Mouse (Mus musculus) lung, embryonic 14.5 days (tissue): ENCODE data around the gene Ecsit. TPM values are rescaled to one million over a fixed set of nuclear protein-coding genes. Genes with fewer than 3 reads are reported as not detected.

Source experiments
- ATAC-seq: fragments of 200-750 bp; cut with Nextera tagmentation; 2 replicates; pipeline ENCODE4 v1.8.0; 2017; ENCODE audit warnings: mild to moderate bottlenecking, moderate TSS enrichment, moderate library complexity; ENCODE audit not compliant: insufficient read depth
- DNase-seq: peaks from one replicate; pipeline ENCODE4 v3.0.0-alpha.2; 2015
- H3K27ac ChIP-seq: fragments of 300-500 bp; sonication (generic); 2 replicates; pipeline ENCODE4 v1.5.1; 2014; ENCODE audit warnings: low read depth, mild to moderate bottlenecking, moderate library complexity
- H3K27me3 ChIP-seq: fragments of 300-500 bp; sonication (generic); 2 replicates; pipeline ENCODE4 v1.6.1; 2014; ENCODE audit warnings: low read length, control low read depth; ENCODE audit not compliant: insufficient read depth
- H3K36me3 ChIP-seq: fragments of 300-500 bp; sonication (generic); 2 replicates; pipeline ENCODE4 v1.6.1; 2014; ENCODE audit warnings: control low read depth; ENCODE audit not compliant: insufficient read depth
- H3K4me1 ChIP-seq: fragments of 300-500 bp; sonication (generic); 2 replicates; pipeline ENCODE4 v1.6.1; 2014; ENCODE audit warnings: antibody characterized with exemption, control low read depth; ENCODE audit not compliant: insufficient read depth
- H3K4me2 ChIP-seq: fragments of 300-500 bp; sonication (generic); 2 replicates; pipeline ENCODE4 v1.6.1; 2014; ENCODE audit warnings: mild to moderate bottlenecking
- H3K4me3 ChIP-seq: fragments of 300-500 bp; sonication (generic); 2 replicates; pipeline ENCODE4 v1.5.1; 2014; ENCODE audit warnings: low read depth, low read length
- H3K9ac ChIP-seq: fragments of 300-500 bp; sonication (generic); 2 replicates; pipeline ENCODE4 v1.6.1; 2014
- H3K9me3 ChIP-seq: fragments of 300-500 bp; sonication (generic); 2 replicates; pipeline ENCODE4 v1.6.1; 2016; ENCODE audit warnings: low read depth, low read length, control low read depth
- CTCF ChIP-seq: IDR thresholded peaks from 2 replicates; pipeline ENCODE4 v1.5.1; 2016; ENCODE audit warnings: antibody characterized with exemption, low read depth
- WGBS: fragments of 180-500 bp; shearing (Covaris S2); extraction: QIAGEN DNeasy Blood & Tissue Kit; methylation state at CpG from one replicate; pipeline ENCODE4 v1.1.7; 2014; 5-methylcytosine and 5-hydroxymethylcytosine counted together
- microRNA-seq: library from miRNA; unstranded; fragments of <30 nt; microRNA quantifications from one replicate; pipeline ENCODE4, GENCODE M21; 2016; ENCODE audit warnings: borderline number of aligned reads
- polyA plus RNA-seq: library from polyadenylated mRNA; unstranded; fragments of >200 nt; fragmentation: Nextera tagmentation; extraction: Ambion mirVana; gene quantifications from 2 replicates; pipeline ENCODE4 v1.2.1, GENCODE M21; 2014

Gene Ecsit
- polyA plus RNA-seq, 1 experiment from 2014 or later, result 33.5 TPM

DNA sequence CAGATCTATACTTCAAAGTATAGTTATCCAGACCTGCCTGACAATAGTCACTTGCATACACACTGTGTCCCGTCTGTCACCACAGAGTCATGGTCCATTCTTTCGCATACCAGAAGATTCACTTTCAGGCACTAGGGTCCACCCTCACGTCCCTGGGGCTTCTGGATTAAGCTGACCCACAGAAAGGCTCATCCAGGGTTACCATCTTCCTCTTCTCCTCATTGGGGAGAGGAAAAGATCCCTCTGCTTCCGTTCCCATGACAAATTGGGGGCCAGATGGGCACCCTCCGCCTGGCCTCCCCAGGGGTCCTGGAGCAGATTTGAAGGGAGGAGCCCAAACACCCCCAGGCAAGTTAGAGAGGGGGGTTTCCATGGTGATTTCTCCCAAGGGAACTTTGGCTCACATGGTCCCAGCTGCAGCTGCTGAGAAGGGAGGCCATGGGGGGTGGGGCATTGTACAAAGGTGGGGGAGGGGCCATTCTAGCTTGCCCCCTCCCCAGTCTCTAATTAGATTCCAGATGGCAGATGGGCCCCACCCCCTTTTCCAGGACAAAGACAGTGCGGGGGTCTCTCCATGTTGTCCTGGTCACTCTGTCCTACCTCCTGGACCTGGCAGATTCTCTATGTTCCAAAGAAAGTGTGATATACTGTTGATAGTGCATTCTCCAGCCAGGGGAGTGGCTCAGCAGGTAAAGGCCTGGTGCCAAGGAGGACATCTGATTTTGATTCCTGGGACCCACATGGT is 49.8 kb downstream of the Ecsit start:
- Histone ChIP-seq H3K4me1 (no peaks in the 10 kb centered on the region), H3K27ac (no peak overlapping the region), H3K36me3 (no peaks in the 10 kb centered on the region), H3K27me3 (no peaks in the 10 kb centered on the region), H3K4me3 (no peak overlapping the region), H3K9me3 (no peaks in the 10 kb centered on the region), H3K9ac (no peak overlapping the region), H3K4me2 (no peak overlapping the region)
- DNase-seq (no peak), ATAC-seq (no peak)
- 57% methylated on average over 6 of the region's 6 CpGs for WGBS
- TF ChIP-seq CTCF, result no peak

- no peak for ATAC-seq
- WGBS, result 86% methylated on average over 9 of the region's 9 CpGs
Observed at GRCm38 (mm10) chr9:22030386-22030785, 54.9 kb downstream of the Ecsit start.

DNA sequence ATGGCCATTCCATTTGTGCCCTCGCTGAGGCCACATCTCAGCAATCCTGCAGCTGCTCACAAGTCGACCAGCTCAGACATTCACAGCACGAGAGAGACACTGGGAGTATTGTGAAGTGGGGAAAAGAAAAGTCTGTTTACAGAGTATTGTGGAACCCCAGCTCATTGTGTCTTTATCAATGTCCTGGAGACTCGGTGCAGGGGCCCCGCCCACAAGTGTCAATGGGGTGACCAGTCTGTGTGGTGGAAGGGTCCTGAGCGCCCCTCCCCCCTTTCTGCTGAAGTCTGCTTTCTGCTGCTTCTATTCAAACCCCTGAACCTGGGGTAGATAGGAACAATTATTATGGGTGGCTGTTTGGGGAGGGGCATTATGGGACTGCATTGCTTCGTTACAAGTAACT is 56.8 kb downstream of the Ecsit start:
- no peaks in the 10 kb centered on the region for H3K4me1 ChIP-seq
- no peak overlapping the region for H3K9ac ChIP-seq
- no peak for TF ChIP-seq CTCF
- H3K9me3 ChIP-seq, result no peaks in the 10 kb centered on the region
- ATAC-seq, result no peak
- H3K27ac ChIP-seq, result no peak overlapping the region
- no peaks in the 10 kb centered on the region for H3K36me3 ChIP-seq
- no peak overlapping the region for H3K4me3 ChIP-seq
- no peak overlapping the region for H3K4me2 ChIP-seq
- no peak for DNase-seq
- H3K27me3 ChIP-seq, result no peaks in the 10 kb centered on the region
- 41% methylated on average over 7 of the region's 7 CpGs for WGBS

More at GRCm38 (mm10) chr9:22030386-22030785, 54.9 kb downstream of the Ecsit start:
- no peak overlapping the region for H3K4me2 ChIP-seq
- TF ChIP-seq CTCF, result no peak
- no peak overlapping the region for H3K4me3 ChIP-seq
- no peaks in the 10 kb centered on the region for H3K9me3 ChIP-seq
- no peak overlapping the region for H3K27ac ChIP-seq
- no peak overlapping the region for H3K9ac ChIP-seq
- H3K27me3 ChIP-seq, result no peaks in the 10 kb centered on the region
- H3K36me3 ChIP-seq, result no peaks in the 10 kb centered on the region
- H3K4me1 ChIP-seq, result no peaks in the 10 kb centered on the region
- no peak for DNase-seq

- no peak for TF ChIP-seq CTCF
- H3K9ac ChIP-seq, result no peak overlapping the region
- no peak for DNase-seq
- H3K4me1 ChIP-seq, result no peaks in the 10 kb centered on the region
- H3K27ac ChIP-seq, result no peak overlapping the region
- no peak overlapping the region for H3K4me3 ChIP-seq
- no peak overlapping the region for H3K4me2 ChIP-seq
- H3K9me3 ChIP-seq, result no peaks in the 10 kb centered on the region
- 36% methylated on average over 8 of the region's 8 CpGs for WGBS
- no peak for ATAC-seq
- H3K27me3 ChIP-seq, result no peaks in the 10 kb centered on the region
- no peaks in the 10 kb centered on the region for H3K36me3 ChIP-seq
Observed at GRCm38 (mm10) chr9:22024592-22024991, 60.6 kb downstream of the Ecsit start.

Small RNA genes within 50 kb of the gene (microRNA-seq; reads per million reads assigned to microRNA genes)
- not detected for gene Mir7084

Other genes starting within 250 kb of the Ecsit start
- gene Angptl8, start 249.9 kb downstream of the Ecsit start, polyA plus RNA-seq, result 1.3 and 1.9 TPM in 2 replicates
- gene Dock6, start 232.8 kb downstream of the Ecsit start, polyA plus RNA-seq, result 52.3 and 60.9 TPM in 2 replicates
- 8.6 and 8.8 TPM in 2 replicates for gene Rab3d, start 167.2 kb downstream of the Ecsit start, polyA plus RNA-seq
- gene Ccdc159, start 158.0 kb downstream of the Ecsit start, polyA plus RNA-seq, result 2.8 and 4.9 TPM in 2 replicates
- gene Tmem205, start 157.9 kb downstream of the Ecsit start, polyA plus RNA-seq, result 39.5 and 40.1 TPM in 2 replicates
- gene Plppr2, start 148.4 kb downstream of the Ecsit start, polyA plus RNA-seq, result 7.7 and 10.2 TPM in 2 replicates
- 10.2 and 12.2 TPM in 2 replicates for gene Swsap1, start 129.7 kb downstream of the Ecsit start, polyA plus RNA-seq
- 5.3 and 6.4 TPM in 2 replicates for gene Epor, start 121.9 kb downstream of the Ecsit start, polyA plus RNA-seq
- gene Rgl3, start 96.0 kb downstream of the Ecsit start, polyA plus RNA-seq, result 3.8 and 5.5 TPM in 2 replicates
- 1.4 and 1.5 TPM in 2 replicates for gene Ccdc151, start 82.8 kb downstream of the Ecsit start, polyA plus RNA-seq
- gene Prkcsh, start 82.6 kb downstream of the Ecsit start, polyA plus RNA-seq, result 94.4 and 107 TPM in 2 replicates
- gene Elavl3, start 33.4 kb downstream of the Ecsit start, polyA plus RNA-seq, result 0.12 and 0.43 TPM in 2 replicates
- gene Gm49318, start 14.2 kb downstream of the Ecsit start, polyA plus RNA-seq, result not detected in 2 replicates
- 10.7 and 12.4 TPM in 2 replicates for gene Zfp653, start 14.1 kb downstream of the Ecsit start, polyA plus RNA-seq
- gene Cnn1, start 13.8 kb upstream of the Ecsit start, polyA plus RNA-seq, result 69.1 and 71.2 TPM in 2 replicates
- gene Elof1, start 31.7 kb upstream of the Ecsit start, polyA plus RNA-seq, result 196 and 212 TPM in 2 replicates
- 3.6 and 4.2 TPM in 2 replicates for gene Acp5, start 50.3 kb upstream of the Ecsit start, polyA plus RNA-seq
- gene Pigyl, start 71.4 kb upstream of the Ecsit start, polyA plus RNA-seq, result 70.8 and 73.8 TPM in 2 replicates
- gene Zfp872, start 102.7 kb upstream of the Ecsit start, polyA plus RNA-seq, result 0.53 and 0.68 TPM in 2 replicates
- 23.7 and 27.5 TPM in 2 replicates for gene Zfp809, start 140.3 kb upstream of the Ecsit start, polyA plus RNA-seq
- gene Zfp599, start 174.5 kb upstream of the Ecsit start, polyA plus RNA-seq, result 6.6 and 6.8 TPM in 2 replicates
- 21.0 and 23.7 TPM in 2 replicates for gene Zfp810, start 222.2 kb upstream of the Ecsit start, polyA plus RNA-seq